Mouse (Mus musculus): ENCODE measurements around the gene Sh3gl1. TPM values are rescaled to one million over a fixed set of nuclear protein-coding genes. Genes with fewer than 3 reads are reported as not detected.

Gene Sh3gl1
- polyA plus RNA-seq, 1 experiment, result 69.5 TPM

GRCm38 (mm10) chr17:55990278-55990898 lies 46.0 kb downstream of the Sh3gl1 start:
- DNase-seq, result no peak
- Histone ChIP-seq H3K4me3 (replicated peaks; ENCODE audit: insufficient read depth, low read depth, low read length) (no peak overlapping the region), H3K27me3 (ENCODE audit: control insufficient read depth, insufficient read depth, low read length) (no peaks in the 10 kb centered on the region), H3K4me1 (ENCODE audit: control insufficient read depth, insufficient read depth, low read length) (no peaks in the 10 kb centered on the region; the same call in 1 of the 2 replicates), H3K27ac (ENCODE audit: insufficient read depth, low read length) (no peak overlapping the region)
- TF ChIP-seq CTCF (IDR thresholded peaks at IDR 0.05; ENCODE audit: borderline replicate concordance, insufficient read depth, low read depth, low read length), result no peak
- 86% methylated on average over 8 of the region's 8 CpGs for WGBS

- 8% methylated on average over 34 of the region's 35 CpGs for WGBS
- peak; percentile 66 for TF ChIP-seq POLR2A (IDR thresholded peaks at IDR 0.05; ENCODE audit: borderline replicate concordance, insufficient read depth, low read length)
- no peak for TF ChIP-seq CTCF (IDR thresholded peaks at IDR 0.05; ENCODE audit: borderline replicate concordance, insufficient read depth, low read depth, low read length)
- DNase-seq, result peak; percentile 87
- Histone ChIP-seq H3K27me3 (ENCODE audit: control insufficient read depth, insufficient read depth, low read length) (no peaks in the 10 kb centered on the region), H3K4me3 (replicated peaks; ENCODE audit: insufficient read depth, low read depth, low read length) (peak within 1 kb of the TSS; percentile 84), H3K4me1 (ENCODE audit: control insufficient read depth, insufficient read depth, low read length) (no peaks in the 10 kb centered on the region; the same call in none of the 2 replicates), H3K27ac (ENCODE audit: insufficient read depth, low read length) (peak within 1 kb of the TSS; percentile 38; the same call in 1 of the 2 replicates)
Observed at GRCm38 (mm10) chr17:55986030-55986961, 50.1 kb downstream of the Sh3gl1 start, which contains the start of gene Fsd1. Fsd1 (plus strand) TSS chr17:55986509.

- no peak overlapping the region for H3K4me3 ChIP-seq (replicated peaks; ENCODE audit: insufficient read depth, low read depth, low read length)
- no peak overlapping the region for H3K27ac ChIP-seq (ENCODE audit: insufficient read depth, low read length)
- no peak for TF ChIP-seq CTCF (IDR thresholded peaks at IDR 0.05; ENCODE audit: borderline replicate concordance, insufficient read depth, low read depth, low read length)
- no peak for TF ChIP-seq POLR2A (IDR thresholded peaks at IDR 0.05; ENCODE audit: borderline replicate concordance, insufficient read depth, low read length)
- H3K4me1 ChIP-seq (ENCODE audit: control insufficient read depth, insufficient read depth, low read length), result no peaks in the 10 kb centered on the region; the same call in 1 of the 2 replicates
- no peak for DNase-seq
- no peaks in the 10 kb centered on the region for H3K27me3 ChIP-seq (ENCODE audit: control insufficient read depth, insufficient read depth, low read length)
- 75% methylated on average over 3 of the region's 3 CpGs for WGBS
Observed at GRCm38 (mm10) chr17:55977301-55977700, 59.1 kb downstream of the Sh3gl1 start.

GRCm38 (mm10) chr17:55976255-55976862 lies 60.1 kb downstream of the Sh3gl1 start:
- no peaks in the 10 kb centered on the region for H3K27me3 ChIP-seq (ENCODE audit: control insufficient read depth, insufficient read depth, low read length)
- H3K4me3 ChIP-seq (replicated peaks; ENCODE audit: insufficient read depth, low read depth, low read length), result no peak overlapping the region
- 20% methylated on average over 13 of the region's 13 CpGs for WGBS
- DNase-seq, result peak; percentile 83 to 88
- H3K27ac ChIP-seq (ENCODE audit: insufficient read depth, low read length), result no peak overlapping the region
- peaks cover 5% of the 10 kb centered on the region; the same call in 1 of the 2 replicates for H3K4me1 ChIP-seq (ENCODE audit: control insufficient read depth, insufficient read depth, low read length)
- TF ChIP-seq POLR2A (IDR thresholded peaks at IDR 0.05; ENCODE audit: borderline replicate concordance, insufficient read depth, low read length) (0 out of 2 replicates have a peak, but pooled peaks have one; percentile 12), CTCF (IDR thresholded peaks at IDR 0.05; ENCODE audit: borderline replicate concordance, insufficient read depth, low read depth, low read length) (peak; percentile 85)

- TF ChIP-seq CTCF (IDR thresholded peaks at IDR 0.05; ENCODE audit: borderline replicate concordance, insufficient read depth, low read depth, low read length) (no peak), POLR2A (IDR thresholded peaks at IDR 0.05; ENCODE audit: borderline replicate concordance, insufficient read depth, low read length) (no peak)
- peak overlapping the region; percentile 77 for H3K4me3 ChIP-seq (replicated peaks; ENCODE audit: insufficient read depth, low read depth, low read length)
- DNase-seq, result no peak
- no peaks in the 10 kb centered on the region for H3K27me3 ChIP-seq (ENCODE audit: control insufficient read depth, insufficient read depth, low read length)
- WGBS, result 29% methylated on average over 22 of the region's 22 CpGs
- H3K27ac ChIP-seq (ENCODE audit: insufficient read depth, low read length), result no peak overlapping the region
- peaks cover 34% of the 10 kb centered on the region for H3K4me1 ChIP-seq (ENCODE audit: control insufficient read depth, insufficient read depth, low read length)
Observed at GRCm38 (mm10) chr17:55971453-55971852, 65.0 kb downstream of the Sh3gl1 start.

- H3K4me1 ChIP-seq (ENCODE audit: control insufficient read depth, insufficient read depth, low read length), result peaks cover 36% of the 10 kb centered on the region
- peak within 1 kb of the TSS; percentile 51 for H3K27ac ChIP-seq (ENCODE audit: insufficient read depth, low read length)
- peak within 1 kb of the TSS; percentile 77 for H3K4me3 ChIP-seq (replicated peaks; ENCODE audit: insufficient read depth, low read depth, low read length)
- DNase-seq, result peak; percentile 71 to 79
- no peak for TF ChIP-seq CTCF (IDR thresholded peaks at IDR 0.05; ENCODE audit: borderline replicate concordance, insufficient read depth, low read depth, low read length)
- peak; percentile 46; the same call in 1 of the 2 replicates for TF ChIP-seq POLR2A (IDR thresholded peaks at IDR 0.05; ENCODE audit: borderline replicate concordance, insufficient read depth, low read length)
- no peaks in the 10 kb centered on the region for H3K27me3 ChIP-seq (ENCODE audit: control insufficient read depth, insufficient read depth, low read length)
- 7% methylated on average over 55 of the region's 55 CpGs for WGBS
Observed at GRCm38 (mm10) chr17:55969966-55970891, 66.2 kb downstream of the Sh3gl1 start, which contains the start of gene Shd. Shd (plus strand) TSS chr17:55970467.
